Mouse (Mus musculus) brown adipose tissue, adult 24 weeks (tissue): ENCODE data around the gene Ddx19b. TPM values are rescaled to one million over a fixed set of nuclear protein-coding genes. Genes with fewer than 3 reads are reported as not detected.
"Not testable (repeated sequence)": the region's sequence is repeated elsewhere in the genome, so short reads cannot be mapped to it uniquely, and the experiment has no call there.

Source experiments
- H3K27ac ChIP-seq: fragments of 200-500 bp; replicated peaks from 2 replicates; pipeline ENCODE4 v1.5.1; 2012; ENCODE audit warnings: low read depth, mild to moderate bottlenecking, low read length
- H3K4me1 ChIP-seq: fragments of 200-500 bp; 2 replicates; pipeline ENCODE4 v1.6.1; 2012; ENCODE audit warnings: low read length, mixed read lengths; ENCODE audit not compliant: control insufficient read depth, insufficient read depth, insufficient read length
- H3K4me3 ChIP-seq: fragments of 200-500 bp; 2 replicates; pipeline ENCODE4 v1.5.1; 2012; ENCODE audit warnings: low read depth, mild to moderate bottlenecking, low read length, moderate library complexity; ENCODE audit not compliant: insufficient read depth
- polyA plus RNA-seq: library from polyadenylated mRNA; stranded (reverse); fragments of >200 nt; gene quantifications from 2 replicates; pipeline ENCODE4 v1.2.4, GENCODE M21; 2012; ENCODE audit not compliant: missing spikeins, insufficient read depth, insufficient read length

Gene Ddx19b
- polyA plus RNA-seq, 1 experiment = 3.7 TPM

DNA sequence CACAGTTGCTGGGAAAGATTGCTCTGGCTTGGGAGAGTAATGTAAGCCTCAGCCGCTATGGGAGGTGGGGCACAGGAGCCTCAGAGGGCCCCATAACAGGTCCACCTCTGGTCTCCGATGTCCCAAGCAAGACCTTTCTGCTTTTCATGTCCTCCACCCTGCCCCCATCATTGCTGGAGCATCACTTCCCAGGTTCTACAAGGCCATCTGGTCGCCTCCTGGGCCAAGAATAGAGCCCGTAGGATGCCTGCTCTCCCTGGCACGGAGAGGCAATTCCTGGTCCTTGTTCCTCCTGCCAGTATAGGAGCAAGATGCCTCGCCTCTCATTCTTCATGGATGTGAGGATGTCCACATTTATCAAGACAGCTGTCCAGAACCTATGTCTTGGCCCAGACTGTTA is 71.6 kb downstream of the Ddx19b start:
- H3K4me1 ChIP-seq = no peaks in the 10 kb centered on the region
- no peak overlapping the region for H3K4me3 ChIP-seq
- H3K27ac ChIP-seq = no peak overlapping the region

DNA sequence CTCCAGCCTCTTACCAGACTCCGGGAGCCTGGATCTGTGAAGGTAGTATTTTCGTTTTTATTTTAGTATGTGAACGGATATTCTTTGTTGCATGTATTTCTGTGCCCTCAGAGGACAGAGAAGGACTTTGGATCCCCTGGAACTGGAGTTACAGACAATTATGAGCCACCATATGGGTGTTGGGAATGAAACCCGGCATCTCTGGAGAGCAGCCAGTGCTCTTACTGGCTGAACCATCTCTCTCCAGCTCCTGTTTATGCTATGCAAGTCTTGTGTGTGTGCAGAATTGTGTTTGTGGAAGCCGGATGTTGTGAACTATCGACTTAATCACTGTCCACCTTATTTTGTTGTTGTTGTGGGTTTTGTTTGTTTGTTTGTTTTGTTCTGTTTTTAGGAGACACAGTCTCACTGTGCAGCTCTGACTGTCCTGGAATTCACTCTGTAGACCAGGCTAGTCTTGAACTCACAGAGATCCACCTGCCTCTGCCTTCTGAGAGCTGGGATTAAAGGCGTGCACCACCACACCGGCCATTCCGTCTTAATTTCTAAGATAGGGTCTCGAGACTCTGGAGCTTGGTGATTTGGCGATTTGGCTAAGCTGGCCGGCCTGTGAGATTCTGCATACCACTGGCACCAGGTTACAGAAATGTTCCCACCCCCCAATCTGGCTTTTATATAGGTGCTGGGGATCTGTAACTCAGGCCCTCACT is 72.3 kb downstream of the Ddx19b start:
- Histone ChIP-seq H3K4me1 (no peaks in the 10 kb centered on the region), H3K4me3 (no peak overlapping the region), H3K27ac (no peak overlapping the region)

GRCm38 (mm10) chr8:110958553-110958952 is 73.0 kb downstream of the Ddx19b start:
- H3K4me1 ChIP-seq, H3K27ac ChIP-seq, H3K4me3 ChIP-seq: not testable (repeated sequence)

- Histone ChIP-seq H3K27ac (no peak overlapping the region), H3K4me3 (no peak overlapping the region), H3K4me1 (no peaks in the 10 kb centered on the region)
These were observed 73.4 kb downstream of the Ddx19b start for GRCm38 (mm10) chr8:110958135-110958534.

GRCm38 (mm10) chr8:110957471-110957870 is 74.1 kb downstream of the Ddx19b start:
- H3K4me1 ChIP-seq = no peaks in the 10 kb centered on the region
- no peak overlapping the region for H3K4me3 ChIP-seq
- no peak overlapping the region for H3K27ac ChIP-seq

GRCm38 (mm10) chr8:110956619-110957450 is 74.7 kb downstream of the Ddx19b start:
- no peak overlapping the region for H3K27ac ChIP-seq
- H3K4me1 ChIP-seq = no peaks in the 10 kb centered on the region
- no peak overlapping the region for H3K4me3 ChIP-seq

- H3K4me3 ChIP-seq = no peak overlapping the region
These were observed 76.8 kb downstream of the Ddx19b start for GRCm38 (mm10) chr8:110954776-110955175.

More at GRCm38 (mm10) chr8:110954776-110955175, 76.8 kb downstream of the Ddx19b start:
- H3K27ac ChIP-seq = no peak overlapping the region
- no peaks in the 10 kb centered on the region; the same call in 1 of the 2 replicates for H3K4me1 ChIP-seq

Other genes with a start within 250 kb of the Ddx19b start
- 3.6 and 6.1 TPM in 2 replicates for gene Il34, start 225.8 kb downstream of the Ddx19b start, polyA plus RNA-seq
- gene Cog4, start 185.2 kb downstream of the Ddx19b start, polyA plus RNA-seq = 52.6 and 53.8 TPM in 2 replicates
- 8.6 and 13.7 TPM in 2 replicates for gene Sf3b3, start 185.0 kb downstream of the Ddx19b start, polyA plus RNA-seq
- gene Fuk, start 129.3 kb downstream of the Ddx19b start, polyA plus RNA-seq = 2.9 and 4.6 TPM in 2 replicates
- 3.6 and 4.1 TPM in 2 replicates for gene St3gal2, start 111.8 kb downstream of the Ddx19b start, polyA plus RNA-seq
- 15.8 and 21.4 TPM in 2 replicates for gene Ddx19a, start 34.0 kb downstream of the Ddx19b start, polyA plus RNA-seq
- 27.1 and 45.8 TPM in 2 replicates for gene Aars, start 1.4 kb upstream of the Ddx19b start, polyA plus RNA-seq
- gene Exosc6, start 24.6 kb upstream of the Ddx19b start, polyA plus RNA-seq = not detected in 2 replicates
- gene Clec18a, start 60.7 kb upstream of the Ddx19b start, polyA plus RNA-seq = not detected in 2 replicates
- gene Pdpr, start 62.9 kb upstream of the Ddx19b start, polyA plus RNA-seq = 21.3 and 50.5 TPM in 2 replicates
- 13.9 and 21.8 TPM in 2 replicates for gene Glg1, start 227.5 kb upstream of the Ddx19b start, polyA plus RNA-seq